13 mouse cellular contexts compared by ENCODE assay signal in genomic region chr16:13276258-13276657, GRCm38 (mm10). TPM values are rescaled to one million over a fixed set of nuclear protein-coding genes. Genes with fewer than 3 reads are reported as not detected.
DNase-seq lines count a peak whose midpoint lies in the region; ATAC-seq lines count a peak whose summit lies in the region.
"Had no signal": no experiment of that assay in that cellular context is flagged by ENCODE, and none has a peak within 500 bp of the region (broad histone marks: within the 10 kb centered on the region; RNA-seq: fewer than 3 reads in every experiment).

No protein-coding gene starts in this region.

- ATAC-seq in liver, embryonic 12.5 days, result peak; percentile 42; the same call in 1 of the 2 replicates
- no peak for ATAC-seq in liver, embryonic 11.5 days (replicated peaks; ENCODE audit: low FRiP score)
- peak; percentile 97 for ATAC-seq in intestine, embryonic 15.5 days
- peak; percentile 87 for ATAC-seq in stomach, embryonic 14.5 days (ENCODE audit: insufficient number of reproducible peaks, insufficient read depth, low FRiP score, low read depth)
- ATAC-seq: activated CD4-positive, CD25-positive, alpha-beta regulatory T cell, adult 4 months had no signal

- H3K9ac ChIP-seq in liver, embryonic 12.5 days, result no peak overlapping the region
- H3K9ac ChIP-seq in liver, embryonic 11.5 days (ENCODE audit: low read depth, low read length), result no peak overlapping the region
- no peak overlapping the region for H3K9ac ChIP-seq in intestine, embryonic 15.5 days
- H3K9ac ChIP-seq in stomach, embryonic 14.5 days (replicated peaks; ENCODE audit: low read depth, low read length), result no peak overlapping the region
- H3K9ac ChIP-seq: heart, embryonic 15.5 days; hindbrain, embryonic 14.5 days had no signal

- no peaks in the 10 kb centered on the region for H3K9me3 ChIP-seq in liver, embryonic 12.5 days (replicated peaks)
- no peaks in the 10 kb centered on the region for H3K9me3 ChIP-seq in liver, embryonic 11.5 days (ENCODE audit: control insufficient read depth, low read length)
- no peaks in the 10 kb centered on the region for H3K9me3 ChIP-seq in intestine, embryonic 15.5 days
- no peaks in the 10 kb centered on the region for H3K9me3 ChIP-seq in stomach, embryonic 14.5 days (ENCODE audit: control insufficient read depth, low read depth, low read length)
- no peaks in the 10 kb centered on the region for H3K9me3 ChIP-seq in embryonic facial prominence, embryonic 10.5 days
- H3K9me3 ChIP-seq: heart, embryonic 15.5 days had no signal

- H3K27me3 ChIP-seq in liver, embryonic 12.5 days (replicated peaks), result no peaks in the 10 kb centered on the region
- H3K27me3 ChIP-seq in liver, embryonic 11.5 days (replicated peaks; ENCODE audit: control insufficient read depth, insufficient read depth, low read length), result no peaks in the 10 kb centered on the region
- H3K27me3 ChIP-seq in intestine, embryonic 15.5 days (replicated peaks), result no peaks in the 10 kb centered on the region
- no peaks in the 10 kb centered on the region for H3K27me3 ChIP-seq in stomach, embryonic 14.5 days (ENCODE audit: control insufficient read depth, insufficient read depth, low read length)
- no peaks in the 10 kb centered on the region for H3K27me3 ChIP-seq in embryonic facial prominence, embryonic 10.5 days (replicated peaks; ENCODE audit: low read depth, poor library complexity, severe bottlenecking)
- H3K27me3 ChIP-seq: heart, embryonic 15.5 days had no signal

- 61% methylated on average over 2 of the region's 2 CpGs for WGBS in liver, embryonic 12.5 days (ENCODE audit: insufficient replicate concordance)
- 74% methylated on average over 2 of the region's 2 CpGs for WGBS in liver, embryonic 11.5 days
- WGBS in intestine, embryonic 15.5 days, result 48% methylated on average over 2 of the region's 2 CpGs
- 54% methylated on average over 2 of the region's 2 CpGs for WGBS in stomach, embryonic 14.5 days
- 85% methylated on average over 2 of the region's 2 CpGs for WGBS in embryonic facial prominence, embryonic 10.5 days

- no peaks in the 10 kb centered on the region for H3K36me3 ChIP-seq in liver, embryonic 12.5 days
- no peaks in the 10 kb centered on the region for H3K36me3 ChIP-seq in liver, embryonic 11.5 days (ENCODE audit: control insufficient read depth, insufficient read depth, low read length)
- no peaks in the 10 kb centered on the region for H3K36me3 ChIP-seq in intestine, embryonic 15.5 days
- no peaks in the 10 kb centered on the region for H3K36me3 ChIP-seq in stomach, embryonic 14.5 days (ENCODE audit: control insufficient read depth, insufficient read depth, low read length)
- peaks cover 22% of the 10 kb centered on the region for H3K36me3 ChIP-seq in embryonic facial prominence, embryonic 10.5 days (replicated peaks)
- H3K36me3 ChIP-seq: heart, embryonic 15.5 days had no signal

- H3K4me1 ChIP-seq in liver, embryonic 12.5 days, result 0 out of 2 replicates have a peak, but pooled peaks cover 4% of the 10 kb centered on the region
- H3K4me1 ChIP-seq in liver, embryonic 11.5 days (replicated peaks; ENCODE audit: control insufficient read depth, insufficient read depth, low read length), result no peaks in the 10 kb centered on the region; the same call in 1 of the 2 replicates
- H3K4me1 ChIP-seq in intestine, embryonic 15.5 days (replicated peaks), result peaks cover 8% of the 10 kb centered on the region; the same call in 1 of the 2 replicates
- H3K4me1 ChIP-seq in stomach, embryonic 14.5 days (ENCODE audit: control insufficient read depth, insufficient read depth, low read length), result no peaks in the 10 kb centered on the region; the same call in 1 of the 2 replicates
- no peaks in the 10 kb centered on the region for H3K4me1 ChIP-seq in embryonic facial prominence, embryonic 10.5 days

- no peak overlapping the region for H3K4me2 ChIP-seq in liver, embryonic 12.5 days
- no peak overlapping the region for H3K4me2 ChIP-seq in liver, embryonic 11.5 days
- H3K4me2 ChIP-seq in intestine, embryonic 15.5 days (replicated peaks), result peak overlapping the region; percentile 33
- no peak overlapping the region for H3K4me2 ChIP-seq in stomach, embryonic 14.5 days (replicated peaks; ENCODE audit: low read depth, low read length)
- H3K4me2 ChIP-seq: heart, embryonic 15.5 days; hindbrain, embryonic 14.5 days had no signal

- no peak for DNase-seq in liver, embryonic 11.5 days (ENCODE audit: low spot score)
- peak; percentile 23 for DNase-seq in kidney, postnatal 14 days
- DNase-seq in embryonic facial prominence, embryonic 10.5 days (ENCODE audit: low spot score), result no peak
- no peak for DNase-seq in testis, postnatal 10 days (ENCODE audit: low spot score)
- DNase-seq in embryo, embryonic 11 days, result no peak
- DNase-seq: cerebellum, adult 8-10 months; thymus, postnatal 14 days had no signal

- no peak overlapping the region for H3K4me3 ChIP-seq in liver, embryonic 12.5 days
- H3K4me3 ChIP-seq in liver, embryonic 11.5 days (ENCODE audit: low read depth, low read length), result no peak overlapping the region
- H3K4me3 ChIP-seq in intestine, embryonic 15.5 days (replicated peaks), result no peak overlapping the region
- no peak overlapping the region for H3K4me3 ChIP-seq in stomach, embryonic 14.5 days (ENCODE audit: low read depth, low read length)
- H3K4me3 ChIP-seq in embryonic facial prominence, embryonic 10.5 days, result no peak overlapping the region
- H3K4me3 ChIP-seq: heart, embryonic 15.5 days had no signal

- no peak overlapping the region for H3K27ac ChIP-seq in liver, embryonic 12.5 days
- no peak overlapping the region for H3K27ac ChIP-seq in liver, embryonic 11.5 days (ENCODE audit: low read depth, low read length)
- H3K27ac ChIP-seq in intestine, embryonic 15.5 days, result peak overlapping the region; percentile 82
- 0 out of 2 replicates have a peak overlapping the region, but pooled peaks have one; percentile 36 for H3K27ac ChIP-seq in stomach, embryonic 14.5 days (ENCODE audit: low read length)
- H3K27ac ChIP-seq in embryonic facial prominence, embryonic 10.5 days (replicated peaks), result no peak overlapping the region
- H3K27ac ChIP-seq: heart, embryonic 15.5 days; hindbrain, embryonic 14.5 days had no signal

RNA-seq across cellular contexts. Expression of gene Mrtfb, which starts 20.0 kb away (rescaled TPM):
- 5.5 and 5.7 TPM in 2 replicates for polyA plus RNA-seq in liver, embryonic 12.5 days (2016; fragmentation: Nextera tagmentation; extraction: Ambion mirVana)
- 12.1 and 14.8 TPM in 2 replicates for polyA plus RNA-seq in liver, embryonic 11.5 days (2014; fragmentation: Nextera tagmentation; extraction: Ambion mirVana)
- 20.3 and 20.9 TPM in 2 replicates for polyA plus RNA-seq in intestine, embryonic 15.5 days (2015; fragmentation: Nextera tagmentation; extraction: Ambion mirVana)
- 33.3 and 33.4 TPM in 2 replicates for polyA plus RNA-seq in stomach, embryonic 14.5 days (2014; fragmentation: Nextera tagmentation; extraction: Ambion mirVana)
- polyA plus RNA-seq in embryonic facial prominence, embryonic 10.5 days (2016; fragmentation: Nextera tagmentation; extraction: Ambion mirVana), result 21.3 and 22.2 TPM in 2 replicates

Comparison
In these comparisons a context has a peak if more than half of its experiments do, and no peak if none do; other contexts are left out.
1. H3K27ac ChIP-seq: peak in intestine, embryonic 15.5 days (single experiment) and stomach, embryonic 14.5 days (single experiment); none in liver, embryonic 12.5 days (single experiment), liver, embryonic 11.5 days (single experiment) and embryonic facial prominence, embryonic 10.5 days (single experiment).